ENCODE assay signal across 42 mouse cellular contexts in genomic region chr14:51035206-51035605, GRCm38 (mm10). TPM values are rescaled to one million over a fixed set of nuclear protein-coding genes. Genes with fewer than 3 reads are reported as not detected.
"Had no signal": no experiment of that assay in that cellular context is flagged by ENCODE, and none has a peak within 500 bp of the region (broad histone marks: within the 10 kb centered on the region; RNA-seq: fewer than 3 reads in every experiment).

No protein-coding gene starts in this region.

- H3K4me1 ChIP-seq: hindbrain, embryonic 10.5 days; hindbrain, embryonic 12.5 days; hindbrain, embryonic 13.5 days; hindbrain, embryonic 15.5 days; intestine, embryonic 15.5 days; kidney, embryonic 15.5 days had no signal

- H3K4me3 ChIP-seq: heart, embryonic 12.5 days; heart, embryonic 13.5 days; heart, embryonic 15.5 days; hindbrain, embryonic 10.5 days; hindbrain, embryonic 12.5 days; hindbrain, embryonic 13.5 days; hindbrain, embryonic 15.5 days; intestine, embryonic 15.5 days; kidney, embryonic 15.5 days; layer of hippocampus, adult 2 months had no signal

- H3K9me3 ChIP-seq: heart, embryonic 13.5 days; heart, embryonic 15.5 days; hindbrain, embryonic 10.5 days; hindbrain, embryonic 12.5 days; hindbrain, embryonic 13.5 days; hindbrain, embryonic 15.5 days; intestine, embryonic 15.5 days; kidney, embryonic 15.5 days had no signal

- H3K27me3 ChIP-seq: heart, embryonic 12.5 days; heart, embryonic 13.5 days; heart, embryonic 15.5 days; hindbrain, embryonic 12.5 days; hindbrain, embryonic 13.5 days; hindbrain, embryonic 15.5 days; intestine, embryonic 15.5 days; kidney, embryonic 15.5 days had no signal

- DNase-seq: heart, postnatal 10 days; heart, postnatal 14 days; heart, postnatal 36 days; heart, postnatal 4 days; kidney, adult 11 months; kidney, adult 18-20 months; kidney, adult 2 months; kidney, adult 8-10 months; kidney, adult 9 months; kidney, postnatal 10 days; kidney, postnatal 14 days; kidney, postnatal 25 days; kidney, postnatal 36 days; kidney, postnatal 4 days; layer of hippocampus, adult 9-11 months; layer of hippocampus, postnatal 36 days had no signal

- H3K4me2 ChIP-seq: heart, embryonic 11.5 days; heart, embryonic 12.5 days; heart, embryonic 13.5 days; heart, embryonic 15.5 days; hindbrain, embryonic 12.5 days; hindbrain, embryonic 13.5 days; hindbrain, embryonic 14.5 days; hindbrain, embryonic 15.5 days; intestine, embryonic 15.5 days; kidney, embryonic 15.5 days had no signal

- ATAC-seq: hindbrain, embryonic 16.5 days; hindbrain, postnatal 0 days; inflammation-experienced regulatory T-cells, adult 6 months; intestine, embryonic 15.5 days; intestine, embryonic 16.5 days; intestine, postnatal 0 days had no signal

- H3K36me3 ChIP-seq: heart, embryonic 12.5 days; heart, embryonic 13.5 days; heart, embryonic 15.5 days; hindbrain, embryonic 10.5 days; hindbrain, embryonic 12.5 days; hindbrain, embryonic 13.5 days; hindbrain, embryonic 15.5 days; intestine, embryonic 15.5 days; kidney, embryonic 15.5 days had no signal

- H3K9ac ChIP-seq: heart, embryonic 12.5 days; heart, embryonic 13.5 days; heart, embryonic 15.5 days; hindbrain, embryonic 12.5 days; hindbrain, embryonic 13.5 days; hindbrain, embryonic 14.5 days; hindbrain, embryonic 15.5 days; intestine, embryonic 15.5 days; kidney, embryonic 15.5 days had no signal

- H3K27ac ChIP-seq: heart, embryonic 13.5 days; heart, embryonic 15.5 days; hindbrain, embryonic 10.5 days; hindbrain, embryonic 12.5 days; hindbrain, embryonic 13.5 days; hindbrain, embryonic 14.5 days; hindbrain, embryonic 15.5 days; hindbrain, postnatal 0 days; intestine, embryonic 15.5 days; kidney, embryonic 15.5 days; kidney, postnatal 0 days; layer of hippocampus, adult 2 months had no signal

RNA-seq across cellular contexts. Expression of gene Rnase9, which starts 6.5 kb away (rescaled TPM):
- polyA plus RNA-seq: heart, embryonic 11.5 days; heart, embryonic 12.5 days; heart, embryonic 13.5 days; heart, embryonic 14.5 days; heart, embryonic 15.5 days; heart, embryonic 16.5 days; heart, postnatal 0 days; hindbrain, embryonic 10.5 days; hindbrain, embryonic 11.5 days; hindbrain, embryonic 12.5 days; hindbrain, embryonic 13.5 days; hindbrain, embryonic 14.5 days; hindbrain, embryonic 15.5 days; hindbrain, embryonic 16.5 days; hindbrain, postnatal 0 days; inflammation-experienced regulatory T-cells, adult 6 months; intestine, embryonic 14.5 days; intestine, embryonic 15.5 days; intestine, embryonic 16.5 days; intestine, postnatal 0 days; kidney, adult 2 months; kidney, postnatal 0 days; large intestine, adult 2 months had no signal

RNA-seq across cellular contexts. Expression of gene Rnase11, which starts 14.8 kb away (rescaled TPM):
- polyA plus RNA-seq: heart, embryonic 11.5 days; heart, embryonic 12.5 days; heart, embryonic 13.5 days; heart, embryonic 14.5 days; heart, embryonic 15.5 days; heart, embryonic 16.5 days; heart, postnatal 0 days; hindbrain, embryonic 10.5 days; hindbrain, embryonic 11.5 days; hindbrain, embryonic 12.5 days; hindbrain, embryonic 13.5 days; hindbrain, embryonic 14.5 days; hindbrain, embryonic 15.5 days; hindbrain, embryonic 16.5 days; hindbrain, postnatal 0 days; inflammation-experienced regulatory T-cells, adult 6 months; intestine, embryonic 14.5 days; intestine, embryonic 15.5 days; intestine, embryonic 16.5 days; intestine, postnatal 0 days; kidney, adult 2 months; kidney, embryonic 16.5 days; kidney, postnatal 0 days; large intestine, adult 2 months had no signal

RNA-seq across cellular contexts. Expression of gene Rnase12, which starts 22.3 kb away (rescaled TPM):
- polyA plus RNA-seq: heart, embryonic 11.5 days; heart, embryonic 15.5 days; heart, embryonic 16.5 days; heart, postnatal 0 days; hindbrain, embryonic 10.5 days; hindbrain, embryonic 11.5 days; hindbrain, embryonic 12.5 days; hindbrain, embryonic 13.5 days; hindbrain, embryonic 14.5 days; hindbrain, embryonic 15.5 days; hindbrain, embryonic 16.5 days; inflammation-experienced regulatory T-cells, adult 6 months; kidney, adult 2 months had no signal

RNA-seq across cellular contexts. Expression of gene Rnase10, which starts 27.7 kb away (rescaled TPM):
- polyA plus RNA-seq: hindbrain, embryonic 10.5 days; hindbrain, embryonic 11.5 days; hindbrain, embryonic 12.5 days; hindbrain, embryonic 13.5 days; hindbrain, embryonic 14.5 days; hindbrain, embryonic 15.5 days; hindbrain, postnatal 0 days; inflammation-experienced regulatory T-cells, adult 6 months; kidney, adult 2 months; kidney, embryonic 14.5 days; kidney, embryonic 15.5 days; kidney, embryonic 16.5 days had no signal

RNA-seq across cellular contexts. Expression of gene Olfr750, which starts 39.0 kb away (rescaled TPM):
- polyA plus RNA-seq: heart, embryonic 11.5 days; heart, embryonic 12.5 days; heart, embryonic 13.5 days; heart, embryonic 14.5 days; heart, embryonic 15.5 days; heart, embryonic 16.5 days; heart, postnatal 0 days; hindbrain, embryonic 11.5 days; hindbrain, embryonic 12.5 days; hindbrain, embryonic 13.5 days; hindbrain, embryonic 14.5 days; intestine, embryonic 14.5 days; intestine, embryonic 15.5 days; intestine, embryonic 16.5 days; intestine, postnatal 0 days; kidney, adult 2 months; kidney, embryonic 14.5 days; kidney, embryonic 15.5 days; kidney, embryonic 16.5 days; kidney, postnatal 0 days; large intestine, adult 2 months had no signal
